Mouse (Mus musculus) G1E (cell line): ENCODE results near the gene Ldlrap1.

Experiments
- CTCF ChIP-seq: IDR thresholded peaks from 2 replicates; pipeline ENCODE4 v1.5.1; 2012; ENCODE audit warnings: low read depth, low read length, inconsistent platforms, mixed read lengths
- GATA1 ChIP-seq: IDR thresholded peaks from 2 replicates; pipeline ENCODE4 v1.6.1; 2012; ENCODE audit warnings: borderline replicate concordance, low read length, inconsistent platforms, mixed read lengths
- TAL1 ChIP-seq: conservative IDR thresholded peaks from 2 replicates; pipeline ENCODE4 v1.6.1; 2012; ENCODE audit warnings: low read depth, low read length, inconsistent platforms, mixed read lengths

- TF ChIP-seq CTCF (no peak), GATA1 (no peak), TAL1 (no peak)
These were observed 33.7 kb downstream of the Ldlrap1 start for GRCm38 (mm10) chr4:134734038-134734628.
